Mouse (Mus musculus) hindbrain, embryonic 13.5 days (tissue): ENCODE data around the gene Ankmy2. TPM values are rescaled to one million over a fixed set of nuclear protein-coding genes. Genes with fewer than 3 reads are reported as not detected.

Experiments used
- ATAC-seq: fragments of 200-750 bp; cut with Nextera tagmentation; 2 replicates; pipeline ENCODE4 v1.8.0; 2017; ENCODE audit warnings: moderate TSS enrichment; ENCODE audit not compliant: low FRiP score
- H3K27ac ChIP-seq: fragments of 300-500 bp; sonication (generic); 2 replicates; pipeline ENCODE4 v1.5.1; 2015; ENCODE audit warnings: inconsistent platforms, mild to moderate bottlenecking, moderate library complexity
- H3K27me3 ChIP-seq: fragments of 300-500 bp; sonication (generic); 2 replicates; pipeline ENCODE4 v1.6.1; 2015; ENCODE audit warnings: mild to moderate bottlenecking, inconsistent platforms
- H3K36me3 ChIP-seq: fragments of 300-500 bp; sonication (generic); 2 replicates; pipeline ENCODE4 v1.6.1; 2015; ENCODE audit warnings: mild to moderate bottlenecking, inconsistent platforms
- H3K4me1 ChIP-seq: fragments of 300-500 bp; sonication (generic); replicated peaks from 2 replicates; pipeline ENCODE4 v1.6.1; 2015; ENCODE audit warnings: inconsistent platforms
- H3K4me2 ChIP-seq: fragments of 300-500 bp; sonication (generic); 2 replicates; pipeline ENCODE4 v1.6.1; 2015; ENCODE audit warnings: inconsistent platforms, mild to moderate bottlenecking, moderate library complexity
- H3K4me3 ChIP-seq: fragments of 300-500 bp; sonication (generic); 2 replicates; pipeline ENCODE4 v1.5.1; 2015; ENCODE audit warnings: mild to moderate bottlenecking, inconsistent platforms
- H3K9ac ChIP-seq: fragments of 300-500 bp; sonication (generic); 2 replicates; pipeline ENCODE4 v1.6.1; 2015; ENCODE audit warnings: mild to moderate bottlenecking, inconsistent platforms
- H3K9me3 ChIP-seq: fragments of 300-500 bp; sonication (generic); 2 replicates; pipeline ENCODE4 v1.6.1; 2016; ENCODE audit warnings: inconsistent platforms
- WGBS: fragments of 180-500 bp; shearing (Covaris S2); methylation state at CpG from one replicate; pipeline ENCODE4 v1.1.7; 2015; 5-methylcytosine and 5-hydroxymethylcytosine counted together
- polyA plus RNA-seq: library from polyadenylated mRNA; unstranded; fragments of >200 nt; fragmentation: Nextera tagmentation; extraction: Ambion mirVana; gene quantifications from 2 replicates; pipeline ENCODE4 v1.2.1, GENCODE M21; 2015

Ankmy2 gene
- polyA plus RNA-seq = 60.3 and 63.8 TPM in 2 replicates

DNA sequence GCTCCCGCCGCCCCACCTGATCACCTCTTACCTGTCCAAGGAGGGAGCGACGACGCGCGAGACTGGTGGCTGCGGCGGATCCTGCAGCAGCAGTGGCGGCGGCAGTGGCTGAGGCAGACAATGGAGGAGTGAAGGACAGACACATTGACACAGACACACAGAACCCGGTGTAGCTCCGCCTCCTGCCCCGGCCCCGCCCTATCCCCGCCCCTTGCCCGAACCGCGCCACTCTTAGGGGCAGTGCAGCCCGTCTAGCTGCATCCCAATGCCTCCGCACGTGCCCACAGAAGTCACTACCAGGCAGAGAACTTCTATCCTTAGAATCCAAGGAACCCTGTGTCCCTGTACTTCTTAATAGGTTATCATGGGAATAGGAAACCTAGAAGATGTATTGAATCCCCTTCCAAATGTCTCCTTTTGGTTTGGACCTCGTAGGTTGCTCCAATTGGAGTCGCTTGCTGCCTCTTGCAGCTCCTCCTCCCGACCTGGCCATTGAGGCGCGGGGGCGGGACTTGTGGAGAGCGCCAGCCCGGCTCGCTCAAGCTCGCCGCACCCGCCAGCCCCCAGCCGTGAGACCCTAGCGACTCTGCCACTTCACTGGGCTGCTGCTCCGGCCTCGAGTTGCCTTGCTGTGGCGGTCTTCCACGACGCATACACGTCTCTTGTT is at the start of gene Ankmy2:
TSS of gene Ankmy2 (plus strand) at position 478 of the 667 bp plus-strand sequence.
- Histone ChIP-seq H3K4me2 (peak within 1 kb of the TSS; percentile 73), H3K36me3 (no peaks in the 10 kb centered on the region), H3K4me1 (peaks cover 38% of the 10 kb centered on the region), H3K4me3 (peak within 1 kb of the TSS; percentile 95), H3K9me3 (no peaks in the 10 kb centered on the region), H3K9ac (peak within 1 kb of the TSS; percentile 96), H3K27ac (peak within 1 kb of the TSS; percentile 95), H3K27me3 (no peaks in the 10 kb centered on the region)
- ATAC-seq = peak; percentile 98
- under 1% methylated on average over 42 of the region's 42 CpGs for WGBS

DNA sequence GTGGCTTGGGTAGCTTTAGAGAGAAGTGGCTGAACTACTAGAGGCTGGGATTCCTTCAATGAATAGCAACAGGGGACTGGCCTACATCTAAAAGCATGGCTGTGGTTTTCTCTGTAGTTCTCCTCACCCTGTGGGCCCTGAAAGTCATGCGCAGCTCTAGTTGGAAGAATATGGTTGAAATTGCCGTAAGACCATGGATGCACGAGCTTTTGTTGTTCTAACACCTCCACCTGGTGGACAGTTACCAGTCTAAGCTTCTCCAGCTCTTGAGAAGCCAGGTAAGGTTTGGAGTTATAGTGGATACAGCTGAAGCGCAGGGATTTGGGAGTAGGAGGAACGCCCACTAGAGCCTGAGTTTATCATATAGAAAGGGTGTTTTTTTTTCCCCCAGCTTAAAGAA is 48.5 kb upstream of the Ankmy2 start:
- Histone ChIP-seq H3K27ac (no peak overlapping the region), H3K4me2 (no peak overlapping the region), H3K4me1 (no peaks in the 10 kb centered on the region), H3K27me3 (no peaks in the 10 kb centered on the region), H3K9ac (no peak overlapping the region), H3K36me3 (peaks cover 79% of the 10 kb centered on the region), H3K9me3 (no peaks in the 10 kb centered on the region), H3K4me3 (no peak overlapping the region)
- no peak for ATAC-seq
- WGBS = 93% methylated on average over 5 of the region's 5 CpGs

DNA sequence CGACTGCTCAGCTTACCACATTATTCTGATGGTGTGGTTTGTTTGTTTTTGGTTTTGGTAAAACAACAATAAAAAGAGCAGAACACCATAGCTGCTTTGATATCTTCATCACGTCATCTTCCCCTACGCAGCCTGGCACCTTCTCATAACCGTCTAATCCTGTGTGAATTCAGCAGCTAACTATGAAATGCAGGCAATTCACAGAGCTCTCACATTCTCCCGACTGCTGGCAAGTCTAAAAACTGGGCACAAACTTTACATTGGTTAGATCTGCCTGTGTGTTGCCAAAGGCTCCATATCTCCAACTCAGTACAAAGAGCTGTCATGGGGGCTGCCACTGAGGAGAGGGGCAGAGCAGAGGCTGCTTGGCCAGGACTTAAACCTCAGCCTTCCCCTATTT is 46.5 kb upstream of the Ankmy2 start:
- Histone ChIP-seq H3K4me3 (no peak overlapping the region), H3K4me2 (no peak overlapping the region), H3K27ac (no peak overlapping the region), H3K9ac (no peak overlapping the region), H3K9me3 (no peaks in the 10 kb centered on the region), H3K36me3 (peaks cover 84% of the 10 kb centered on the region), H3K27me3 (no peaks in the 10 kb centered on the region), H3K4me1 (no peaks in the 10 kb centered on the region)
- 95% methylated on average over 5 of the region's 5 CpGs for WGBS
- no peak for ATAC-seq

DNA sequence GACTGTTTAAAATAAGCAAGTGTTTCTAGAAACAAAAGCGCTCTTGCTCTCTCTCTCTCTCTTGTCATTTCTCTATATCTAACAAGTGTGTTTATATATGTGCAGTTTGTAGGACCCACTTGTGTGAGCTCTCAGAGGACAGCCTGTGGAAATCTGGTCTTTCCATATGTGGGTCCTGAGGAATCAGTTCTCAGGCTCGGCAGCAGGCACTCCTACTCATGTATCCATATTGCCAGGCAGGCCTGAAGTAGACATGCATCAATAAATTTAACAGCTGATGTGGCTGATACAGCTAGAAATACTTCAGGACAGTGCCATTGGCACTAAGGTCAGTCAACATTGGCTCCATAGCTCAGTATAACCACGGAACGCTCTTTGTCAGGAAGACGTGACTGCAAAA is 45.8 kb upstream of the Ankmy2 start:
- Histone ChIP-seq H3K4me3 (no peak overlapping the region), H3K9ac (no peak overlapping the region), H3K27me3 (no peaks in the 10 kb centered on the region), H3K9me3 (no peaks in the 10 kb centered on the region), H3K4me2 (no peak overlapping the region), H3K27ac (no peak overlapping the region), H3K36me3 (peaks cover 85% of the 10 kb centered on the region), H3K4me1 (no peaks in the 10 kb centered on the region)
- WGBS = 96% methylated on average over 5 of the region's 5 CpGs
- ATAC-seq = no peak

DNA sequence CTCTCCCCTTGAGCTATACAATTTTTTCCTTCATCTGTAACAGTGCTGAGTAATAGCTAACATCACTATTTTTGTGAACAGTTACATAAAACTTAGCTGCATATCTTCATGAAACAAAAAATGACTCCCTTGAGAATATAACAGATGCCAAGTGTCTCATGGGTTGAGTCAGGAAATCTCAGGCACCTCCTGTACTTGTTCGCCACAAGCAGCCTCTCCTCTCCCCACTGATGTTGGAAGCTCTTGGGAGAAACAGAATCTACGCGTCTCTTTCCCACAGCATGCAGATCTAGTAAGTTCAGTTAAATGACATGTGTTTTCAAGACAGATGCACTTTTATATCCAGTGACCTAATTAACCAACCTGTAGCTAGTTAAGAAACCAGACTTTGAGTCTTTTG is 44.8 kb upstream of the Ankmy2 start:
- 89% methylated on average over 3 of the region's 3 CpGs for WGBS
- Histone ChIP-seq H3K27ac (no peak overlapping the region), H3K4me1 (no peaks in the 10 kb centered on the region), H3K27me3 (no peaks in the 10 kb centered on the region), H3K4me2 (no peak overlapping the region), H3K4me3 (no peak overlapping the region), H3K9me3 (no peaks in the 10 kb centered on the region), H3K9ac (no peak overlapping the region), H3K36me3 (peaks cover 88% of the 10 kb centered on the region)
- ATAC-seq = no peak

DNA sequence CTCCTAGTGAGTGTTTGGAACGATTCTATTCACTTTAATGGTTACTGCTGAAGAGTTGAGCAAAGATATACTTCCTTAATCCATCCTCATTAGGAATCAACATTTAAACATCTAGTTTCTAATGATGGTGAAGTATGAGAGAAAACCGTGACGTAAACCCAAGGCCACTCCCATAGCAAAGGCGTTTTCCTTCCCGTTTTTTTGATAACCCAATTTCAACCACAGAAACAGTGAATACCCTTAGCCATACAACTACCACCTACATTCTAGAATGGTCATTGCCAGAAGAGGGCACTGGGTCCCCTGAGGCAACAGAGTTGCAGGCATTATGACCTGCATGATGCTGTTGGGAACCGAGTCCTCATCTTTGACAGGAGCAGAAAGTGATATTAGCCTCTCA is 39.8 kb upstream of the Ankmy2 start:
- Histone ChIP-seq H3K4me3 (no peak overlapping the region), H3K27ac (no peak overlapping the region), H3K4me2 (no peak overlapping the region), H3K27me3 (no peaks in the 10 kb centered on the region), H3K9ac (no peak overlapping the region), H3K9me3 (no peaks in the 10 kb centered on the region), H3K36me3 (peaks cover 78% of the 10 kb centered on the region), H3K4me1 (no peaks in the 10 kb centered on the region)
- WGBS = 96% methylated on average over 6 of the region's 6 CpGs
- ATAC-seq = no peak

DNA sequence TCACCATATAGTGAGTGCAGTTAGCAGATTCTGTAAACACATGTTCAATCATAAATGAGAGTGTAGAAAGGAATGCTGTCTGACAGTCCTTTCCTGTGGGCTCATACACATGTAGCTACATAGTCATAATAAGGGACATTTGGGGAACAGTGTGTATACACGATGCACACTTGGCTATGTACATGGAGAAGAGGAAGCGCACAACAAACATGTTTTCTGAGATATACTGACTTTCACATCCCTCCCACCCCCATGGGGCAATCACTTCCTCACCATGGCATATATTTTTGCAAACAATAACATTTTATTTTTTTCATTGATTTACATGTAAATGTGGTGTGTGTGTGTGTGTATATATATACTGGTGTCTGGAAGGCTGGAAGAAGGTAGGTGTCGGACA is 37.7 kb upstream of the Ankmy2 start:
- no peak overlapping the region for H3K9ac ChIP-seq
- no peaks in the 10 kb centered on the region for H3K4me1 ChIP-seq
- H3K9me3 ChIP-seq = no peaks in the 10 kb centered on the region
- no peak for ATAC-seq
- H3K4me3 ChIP-seq = no peak overlapping the region
- H3K27me3 ChIP-seq = no peaks in the 10 kb centered on the region
- H3K4me2 ChIP-seq = no peak overlapping the region
- over 99% methylated on average over 3 of the region's 3 CpGs for WGBS
- no peak overlapping the region for H3K27ac ChIP-seq
- H3K36me3 ChIP-seq = peaks cover 75% of the 10 kb centered on the region

DNA sequence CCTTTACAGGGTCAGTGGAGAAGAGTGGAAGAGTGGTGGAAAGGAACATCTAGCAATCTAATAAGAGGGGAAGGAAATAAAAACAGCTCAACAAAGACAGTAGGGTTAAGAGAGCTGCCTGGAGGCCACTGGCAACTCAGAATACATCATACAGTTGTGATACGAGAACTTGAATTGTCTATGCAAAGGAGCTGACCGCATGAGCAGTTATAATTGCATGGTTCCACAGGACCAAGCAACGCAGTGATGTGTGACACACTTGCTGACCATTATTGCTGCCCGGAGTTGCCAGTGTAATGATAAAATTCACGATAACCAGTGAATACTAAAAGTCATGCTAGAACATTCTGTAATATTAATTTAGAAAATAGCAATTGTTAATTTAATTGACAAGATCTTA is 30.9 kb upstream of the Ankmy2 start:
- H3K9me3 ChIP-seq = no peaks in the 10 kb centered on the region
- ATAC-seq = no peak
- no peak overlapping the region for H3K4me2 ChIP-seq
- peaks cover 45% of the 10 kb centered on the region for H3K36me3 ChIP-seq
- H3K9ac ChIP-seq = no peak overlapping the region
- no peak overlapping the region for H3K4me3 ChIP-seq
- no peaks in the 10 kb centered on the region for H3K4me1 ChIP-seq
- no peaks in the 10 kb centered on the region for H3K27me3 ChIP-seq
- WGBS = 91% methylated on average over 5 of the region's 5 CpGs
- H3K27ac ChIP-seq = no peak overlapping the region

DNA sequence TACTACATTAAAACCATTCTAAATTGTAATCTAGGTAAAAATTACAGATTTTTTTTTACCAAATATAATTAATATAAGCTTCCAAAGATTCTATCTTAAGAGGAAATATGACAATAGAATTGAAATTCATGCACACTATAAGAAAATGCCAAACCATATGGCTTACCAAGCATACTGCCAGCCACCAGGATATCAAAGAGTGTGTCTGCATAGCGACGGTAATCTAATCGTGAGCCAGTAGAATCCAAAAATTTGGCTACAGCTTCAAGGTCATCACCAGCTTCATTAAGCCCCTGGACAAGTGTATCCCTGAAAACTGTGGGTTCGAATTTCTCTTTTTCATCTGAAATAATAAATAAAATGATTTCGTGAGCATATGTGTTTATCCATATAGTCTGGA is 27.1 kb upstream of the Ankmy2 start:
- ATAC-seq = no peak
- Histone ChIP-seq H3K9ac (no peak overlapping the region), H3K4me3 (no peak overlapping the region), H3K4me1 (0 out of 2 replicates have a peak, but pooled peaks cover 5% of the 10 kb centered on the region), H3K9me3 (no peaks in the 10 kb centered on the region), H3K27ac (no peak overlapping the region), H3K36me3 (peaks cover 52% of the 10 kb centered on the region), H3K4me2 (no peak overlapping the region), H3K27me3 (no peaks in the 10 kb centered on the region)
- 95% methylated on average over 5 of the region's 5 CpGs for WGBS

DNA sequence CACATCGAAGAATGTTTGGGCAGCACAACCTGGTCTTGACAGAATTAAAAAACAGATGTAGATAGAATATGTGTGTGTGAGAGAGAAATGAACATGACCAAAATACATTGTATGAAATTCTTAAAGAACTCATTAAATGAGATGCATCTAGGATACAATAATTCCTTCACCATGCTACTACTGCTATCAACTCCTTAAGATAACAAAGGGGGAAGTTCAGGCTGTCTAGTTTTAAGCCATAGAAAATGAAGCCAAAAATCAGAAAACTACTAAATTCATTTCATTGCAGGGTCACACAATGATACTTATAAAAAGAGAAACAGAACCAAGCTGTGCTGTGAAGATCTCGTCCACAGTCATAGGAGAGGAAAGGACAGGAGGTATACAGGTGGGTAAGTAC is 24.7 kb upstream of the Ankmy2 start:
- Histone ChIP-seq H3K4me3 (no peak overlapping the region), H3K9ac (no peak overlapping the region), H3K4me1 (0 out of 2 replicates have a peak, but pooled peaks cover 5% of the 10 kb centered on the region), H3K27ac (no peak overlapping the region), H3K27me3 (no peaks in the 10 kb centered on the region), H3K36me3 (peaks cover 50% of the 10 kb centered on the region), H3K9me3 (no peaks in the 10 kb centered on the region), H3K4me2 (no peak overlapping the region)
- ATAC-seq = no peak
- 95% methylated on average over 2 of the region's 2 CpGs for WGBS

DNA sequence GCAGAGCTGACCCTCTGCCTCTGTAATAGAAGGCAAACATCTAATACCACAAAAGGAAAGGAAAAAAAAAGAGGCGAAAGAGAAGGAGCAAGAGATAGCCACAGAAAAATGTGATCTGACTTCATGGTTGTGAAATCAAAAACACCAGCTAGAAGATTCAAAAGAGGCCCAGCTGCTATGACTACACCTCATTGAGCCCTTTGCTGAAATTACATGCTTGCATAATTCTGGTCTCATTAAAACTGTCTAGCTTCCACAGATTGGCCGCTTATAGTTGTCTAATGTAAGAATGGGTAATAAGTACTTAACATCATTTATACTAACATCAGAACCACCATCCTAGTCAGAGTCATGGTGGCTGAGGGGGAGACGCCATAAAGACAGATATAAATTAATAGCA is 24.2 kb upstream of the Ankmy2 start:
- Histone ChIP-seq H3K9me3 (no peaks in the 10 kb centered on the region), H3K4me3 (no peak overlapping the region), H3K4me2 (no peak overlapping the region), H3K9ac (no peak overlapping the region), H3K36me3 (peaks cover 50% of the 10 kb centered on the region), H3K4me1 (0 out of 2 replicates have a peak, but pooled peaks cover 5% of the 10 kb centered on the region), H3K27ac (no peak overlapping the region), H3K27me3 (no peaks in the 10 kb centered on the region)
- ATAC-seq = no peak
- 80% methylated on average over 3 of the region's 3 CpGs for WGBS

DNA sequence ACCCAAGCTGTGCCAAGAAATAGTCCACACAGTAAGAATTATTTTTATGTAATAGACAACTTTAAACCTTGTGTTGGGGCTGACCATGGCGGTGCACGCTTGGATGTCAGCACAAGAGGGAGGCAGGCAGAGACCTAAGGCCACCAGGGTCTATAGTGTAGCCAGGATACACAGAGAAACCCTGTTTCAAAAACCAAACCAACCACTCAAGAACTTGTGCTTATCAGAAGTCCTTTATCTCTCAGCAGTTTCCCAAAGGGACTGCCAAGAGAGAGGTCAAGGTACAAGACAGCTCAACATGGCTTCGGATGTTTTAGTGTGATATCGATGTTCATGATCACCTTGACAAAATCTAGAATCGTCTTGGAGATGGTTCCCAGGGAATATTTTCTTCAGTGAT is 23.4 kb upstream of the Ankmy2 start:
- Histone ChIP-seq H3K9me3 (no peaks in the 10 kb centered on the region), H3K9ac (no peak overlapping the region), H3K4me1 (0 out of 2 replicates have a peak, but pooled peaks cover 5% of the 10 kb centered on the region), H3K36me3 (peaks cover 46% of the 10 kb centered on the region), H3K27me3 (no peaks in the 10 kb centered on the region), H3K27ac (no peak overlapping the region), H3K4me3 (no peak overlapping the region), H3K4me2 (no peak overlapping the region)
- ATAC-seq = no peak
- WGBS = 97% methylated on average over 5 of the region's 5 CpGs

DNA sequence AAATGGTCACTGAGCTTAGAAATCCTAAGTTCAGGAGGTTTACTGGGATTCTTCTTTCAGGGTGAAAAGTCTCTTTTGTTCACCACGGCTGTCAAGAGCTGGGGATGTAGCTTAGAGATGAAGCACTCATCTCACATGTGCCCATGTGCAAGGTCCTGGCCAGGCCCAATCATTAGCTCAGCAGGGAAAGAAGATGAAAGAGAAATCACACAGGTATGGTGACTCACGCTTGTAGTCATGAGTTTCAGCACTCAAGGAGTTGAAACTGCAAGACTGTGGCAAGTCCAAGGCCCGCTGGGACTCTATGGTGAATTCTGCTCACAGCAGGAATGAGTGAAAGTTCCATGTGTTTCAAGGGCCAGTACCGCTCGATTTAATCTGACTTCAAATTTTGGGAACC is 22.8 kb upstream of the Ankmy2 start:
- ATAC-seq = no peak
- WGBS = 95% methylated on average over 5 of the region's 5 CpGs
- Histone ChIP-seq H3K4me3 (no peak overlapping the region), H3K27me3 (no peaks in the 10 kb centered on the region), H3K9ac (no peak overlapping the region), H3K9me3 (no peaks in the 10 kb centered on the region), H3K36me3 (peaks cover 47% of the 10 kb centered on the region), H3K4me1 (0 out of 2 replicates have a peak, but pooled peaks cover 5% of the 10 kb centered on the region), H3K4me2 (no peak overlapping the region), H3K27ac (no peak overlapping the region)
